Comparison of ENCODE assay signal across 8 mouse cellular contexts in genomic region chr7:121539405-121540275, GRCm38 (mm10).
DNase-seq lines count a peak whose midpoint lies in the region; ATAC-seq and TF ChIP-seq lines count a peak whose summit lies in the region.

No protein-coding gene starts in this region.

- 53% methylated on average over 19 of the region's 19 CpGs for WGBS in heart, embryonic 12.5 days
- WGBS in hindbrain, postnatal 0 days, result 33% methylated on average over 19 of the region's 19 CpGs

- POLR2A ChIA-PET in Patski (lab: Charles Lee), result no interaction called here

- TF ChIP-seq CTCF in Patski (IDR thresholded peaks at IDR 0.05), result peak; percentile 32
- TF ChIP-seq CTCF in cortical plate, adult 2 months (IDR thresholded peaks at IDR 0.05; ENCODE audit: extremely low read depth, insufficient read depth, low read length), result peak; percentile 57
- TF ChIP-seq CTCF in hindbrain, postnatal 0 days (IDR thresholded peaks at IDR 0.05; ENCODE audit: low read depth), result peak; percentile 80

- intact Hi-C loops in left cerebral cortex, postnatal 36 days (cut with DNase I), result loop anchor here (1.0 to 10.0 kb wide), 3 partner anchors 10 to 145 kb away; partner anchors contain the start of gene Hs3st2

- H3K4me2 ChIP-seq in heart, embryonic 12.5 days, result no peak overlapping the region
- peak overlapping the region; percentile 41 for H3K4me2 ChIP-seq in hindbrain, postnatal 0 days (ENCODE audit: low read depth, low read length)

- no peak overlapping the region for H3K4me3 ChIP-seq in heart, embryonic 12.5 days
- H3K4me3 ChIP-seq in cortical plate, adult 2 months (ENCODE audit: insufficient read depth, low read length), result 0 out of 2 replicates have a peak overlapping the region, but pooled peaks have one; percentile 1
- H3K4me3 ChIP-seq in hindbrain, postnatal 0 days (ENCODE audit: low read length), result no peak overlapping the region

- H3K4me1 ChIP-seq in heart, embryonic 12.5 days (replicated peaks), result 0 out of 2 replicates have a peak, but pooled peaks cover 3% of the 10 kb centered on the region
- H3K4me1 ChIP-seq in cortical plate, adult 2 months (ENCODE audit: control insufficient read depth, insufficient read depth, low read length), result peaks cover 2% of the 10 kb centered on the region; the same call in 1 of the 2 replicates
- no peaks in the 10 kb centered on the region for H3K4me1 ChIP-seq in hindbrain, postnatal 0 days (ENCODE audit: insufficient read depth, low read length)

- in situ Hi-C loops in Patski (cut with MboI; ENCODE audit: low pct_unique_long_range_greater_than_20kb), result no loop called here

- H3K27ac ChIP-seq in heart, embryonic 12.5 days (ENCODE audit: poor library complexity, severe bottlenecking), result no peak overlapping the region
- H3K27ac ChIP-seq in cortical plate, adult 2 months (ENCODE audit: insufficient read depth, low read length), result no peak overlapping the region
- peak overlapping the region; percentile 52 for H3K27ac ChIP-seq in hindbrain, postnatal 0 days

- no peaks in the 10 kb centered on the region; the same call in 1 of the 2 replicates for H3K27me3 ChIP-seq in heart, embryonic 12.5 days (replicated peaks)
- peaks cover 4% of the 10 kb centered on the region for H3K27me3 ChIP-seq in Patski
- H3K27me3 ChIP-seq in hindbrain, postnatal 0 days (ENCODE audit: insufficient read depth, low read length), result no peaks in the 10 kb centered on the region

- CTCF ChIA-PET in Patski (lab: Charles Lee), result no interaction called here

- no peaks in the 10 kb centered on the region for H3K9me3 ChIP-seq in heart, embryonic 12.5 days (replicated peaks)
- no peaks in the 10 kb centered on the region; the same call in 1 of the 2 replicates for H3K9me3 ChIP-seq in hindbrain, postnatal 0 days (ENCODE audit: low read length)

- H3K36me3 ChIP-seq in heart, embryonic 12.5 days, result no peaks in the 10 kb centered on the region
- H3K36me3 ChIP-seq in hindbrain, postnatal 0 days (ENCODE audit: insufficient read depth, low read length), result no peaks in the 10 kb centered on the region

- H3K9ac ChIP-seq in heart, embryonic 12.5 days, result no peak overlapping the region
- H3K9ac ChIP-seq in hindbrain, postnatal 0 days (replicated peaks; ENCODE audit: low read length), result no peak overlapping the region

- no peak for ATAC-seq in heart, embryonic 12.5 days (ENCODE audit: insufficient number of reproducible peaks, low FRiP score)
- no peak for ATAC-seq in Patski
- peak; percentile 94 for ATAC-seq in hindbrain, postnatal 0 days
- ATAC-seq in neutrophil, adult 5-6 weeks (ENCODE audit: extremely low read depth, insufficient number of reproducible peaks, low FRiP score, poor library complexity, severe bottlenecking), result 0 out of 2 replicates have a peak, but pooled peaks have one; percentile 23
- ATAC-seq in erythroblast, adult 5-6 weeks (replicated peaks; ENCODE audit: low FRiP score, poor library complexity, severe bottlenecking), result no peak

- peak; percentile 27 for DNase-seq in heart, postnatal 4 days
- DNase-seq in Patski (ENCODE audit: low read depth, low spot score), result no peak
- peak; percentile 83 for DNase-seq in hindbrain, postnatal 0 days (ENCODE audit: low spot score)
- DNase-seq in left cerebral cortex, postnatal 36 days (ENCODE audit: low spot score in 2 of 2), result peak; percentile 65 to 71

- TF ChIP-seq POLR2A in cortical plate, adult 2 months (IDR thresholded peaks at IDR 0.05; ENCODE audit: extremely low read depth, insufficient read depth, low read length), result no peak

Comparison
In these comparisons a context has a peak if more than half of its experiments do, and no peak if none do; other contexts are left out.
1. ATAC-seq: peak in hindbrain, postnatal 0 days (single experiment) and neutrophil, adult 5-6 weeks (single experiment); none in heart, embryonic 12.5 days (single experiment), Patski (single experiment) and erythroblast, adult 5-6 weeks (single experiment).
2. Peak in every context shown above with its lines, with median percentiles within 50 percentile points of each other: CTCF ChIP-seq.